Mouse (Mus musculus): ENCODE measurements at regions not wholly inside any gene's neighbourhood (a gene's known extent, or its start where the extent isn't known, plus 50 kb on each side); places are given as distances from the start of the nearest gene placed in this dataset.

- H3K27me3 ChIP-seq, result no peaks in the 10 kb centered on the region
- no peak for ATAC-seq (ENCODE audit: low read depth)
- H3K27ac ChIP-seq, result no peak overlapping the region
- no peak overlapping the region for H3K4me2 ChIP-seq
- WGBS (ENCODE audit: insufficient replicate concordance), result 79% methylated on average over 21 of the region's 21 CpGs
- no peak for DNase-seq
- H3K4me1 ChIP-seq (replicated peaks), result no peaks in the 10 kb centered on the region
- no peaks in the 10 kb centered on the region for H3K9me3 ChIP-seq (replicated peaks)
- no peaks in the 10 kb centered on the region for H3K36me3 ChIP-seq
- no peak overlapping the region for H3K9ac ChIP-seq
- H3K4me3 ChIP-seq (replicated peaks), result no peak overlapping the region
Measured at GRCm38 (mm10) chr1:186858285-186858684, 108.9 kb upstream of the D1Pas1 start.

GRCm38 (mm10) chr1:186855474-186856036 lies 106.4 kb upstream of the Rrp15 start:
- no peak for ATAC-seq (ENCODE audit: low read depth)
- 16% methylated on average over 3 of the region's 3 CpGs for WGBS (ENCODE audit: insufficient replicate concordance)

GRCm38 (mm10) chr1:186845256-186845655 lies 96.1 kb upstream of the Rrp15 start:
- no peak overlapping the region for H3K4me2 ChIP-seq
- no peaks in the 10 kb centered on the region for H3K9me3 ChIP-seq (replicated peaks)
- H3K4me1 ChIP-seq (replicated peaks), result no peaks in the 10 kb centered on the region
- H3K36me3 ChIP-seq, result no peaks in the 10 kb centered on the region
- 70% methylated on average over 7 of the region's 7 CpGs for WGBS (ENCODE audit: insufficient replicate concordance)
- ATAC-seq (ENCODE audit: low read depth) (no peak), DNase-seq (no peak)
- no peaks in the 10 kb centered on the region for H3K27me3 ChIP-seq
- no peak overlapping the region for H3K27ac ChIP-seq
- no peak overlapping the region for H3K4me3 ChIP-seq (replicated peaks)
- H3K9ac ChIP-seq, result no peak overlapping the region

More at GRCm38 (mm10) chr1:186855474-186856036, 106.4 kb upstream of the Rrp15 start:
- Histone ChIP-seq H3K9ac (no peak overlapping the region), H3K9me3 (replicated peaks) (no peaks in the 10 kb centered on the region), H3K27ac (no peak overlapping the region), H3K4me2 (no peak overlapping the region), H3K36me3 (no peaks in the 10 kb centered on the region), H3K27me3 (no peaks in the 10 kb centered on the region), H3K4me3 (replicated peaks) (no peak overlapping the region), H3K4me1 (replicated peaks) (no peaks in the 10 kb centered on the region)
- DNase-seq, result no peak

GRCm38 (mm10) chr1:186833896-186834800 lies 85.0 kb upstream of the Rrp15 start:
- Histone ChIP-seq H3K9ac (no peak overlapping the region), H3K4me2 (peak overlapping the region; percentile 53), H3K27ac (no peak overlapping the region), H3K4me1 (replicated peaks) (no peaks in the 10 kb centered on the region; the same call in 1 of the 2 replicates), H3K4me3 (replicated peaks) (peak overlapping the region; percentile 25), H3K36me3 (no peaks in the 10 kb centered on the region), H3K27me3 (peaks cover 22% of the 10 kb centered on the region), H3K9me3 (replicated peaks) (no peaks in the 10 kb centered on the region)
- WGBS (ENCODE audit: insufficient replicate concordance), result 1% methylated on average over 43 of the region's 43 CpGs
- ATAC-seq (ENCODE audit: low read depth), result no peak
- no peak for DNase-seq

- peak overlapping the region; percentile 53 for H3K4me2 ChIP-seq
- 0 out of 2 replicates have a peak overlapping the region, but pooled peaks have one; percentile 25 for H3K4me3 ChIP-seq (replicated peaks)
- H3K36me3 ChIP-seq, result no peaks in the 10 kb centered on the region
- peaks cover 22% of the 10 kb centered on the region for H3K27me3 ChIP-seq
- H3K27ac ChIP-seq, result no peak overlapping the region
- DNase-seq, result no peak
- H3K9me3 ChIP-seq (replicated peaks), result no peaks in the 10 kb centered on the region
- no peak overlapping the region for H3K9ac ChIP-seq
- WGBS (ENCODE audit: insufficient replicate concordance), result 2% methylated on average over 17 of the region's 17 CpGs
- ATAC-seq (ENCODE audit: low read depth), result no peak
- no peaks in the 10 kb centered on the region; the same call in 1 of the 2 replicates for H3K4me1 ChIP-seq (replicated peaks)
Measured at GRCm38 (mm10) chr1:186833441-186833895, 84.3 kb upstream of the Rrp15 start.

- no peak overlapping the region for H3K4me3 ChIP-seq (replicated peaks)
- H3K36me3 ChIP-seq, result no peaks in the 10 kb centered on the region
- H3K9me3 ChIP-seq (replicated peaks), result no peaks in the 10 kb centered on the region
- H3K4me2 ChIP-seq, result no peak overlapping the region
- no peak overlapping the region for H3K9ac ChIP-seq
- DNase-seq (no peak), ATAC-seq (ENCODE audit: low read depth) (no peak)
- H3K27ac ChIP-seq, result no peak overlapping the region
- WGBS (ENCODE audit: insufficient replicate concordance), result 23% methylated on average over 3 of the region's 3 CpGs
- no peaks in the 10 kb centered on the region for H3K4me1 ChIP-seq (replicated peaks)
- H3K27me3 ChIP-seq, result peaks cover 4% of the 10 kb centered on the region; the same call in 1 of the 2 replicates
Measured at GRCm38 (mm10) chr1:186827773-186828172, 78.6 kb upstream of the Rrp15 start.

- no peaks in the 10 kb centered on the region for H3K9me3 ChIP-seq (replicated peaks)
- no peak overlapping the region for H3K9ac ChIP-seq
- 66% methylated on average over 19 of the region's 19 CpGs for WGBS (ENCODE audit: insufficient replicate concordance)
- no peak overlapping the region for H3K27ac ChIP-seq
- no peak for DNase-seq
- H3K4me3 ChIP-seq (replicated peaks), result no peak overlapping the region
- no peaks in the 10 kb centered on the region for H3K27me3 ChIP-seq
- H3K4me2 ChIP-seq, result no peak overlapping the region
- no peaks in the 10 kb centered on the region for H3K36me3 ChIP-seq
- no peak for ATAC-seq (ENCODE audit: low read depth)
- H3K4me1 ChIP-seq (replicated peaks), result no peaks in the 10 kb centered on the region
Measured at GRCm38 (mm10) chr1:186808192-186808960, 59.2 kb upstream of the Rrp15 start.

- Histone ChIP-seq H3K4me1 (replicated peaks) (no peaks in the 10 kb centered on the region), H3K27ac (no peak overlapping the region), H3K27me3 (no peaks in the 10 kb centered on the region), H3K36me3 (no peaks in the 10 kb centered on the region), H3K4me3 (replicated peaks) (no peak overlapping the region), H3K9me3 (replicated peaks) (no peaks in the 10 kb centered on the region), H3K9ac (no peak overlapping the region), H3K4me2 (no peak overlapping the region)
- ATAC-seq (ENCODE audit: low read depth), result no peak
- WGBS (ENCODE audit: insufficient replicate concordance), result 72% methylated on average over 5 of the region's 5 CpGs
- no peak for DNase-seq
Measured at GRCm38 (mm10) chr1:186804451-186804850, 55.3 kb upstream of the Rrp15 start.

Data from liver, embryonic 13.5 days (tissue).